Mouse (Mus musculus): Measurements from ENCODE around the gene Tomt.

Gene Tomt

DNA sequence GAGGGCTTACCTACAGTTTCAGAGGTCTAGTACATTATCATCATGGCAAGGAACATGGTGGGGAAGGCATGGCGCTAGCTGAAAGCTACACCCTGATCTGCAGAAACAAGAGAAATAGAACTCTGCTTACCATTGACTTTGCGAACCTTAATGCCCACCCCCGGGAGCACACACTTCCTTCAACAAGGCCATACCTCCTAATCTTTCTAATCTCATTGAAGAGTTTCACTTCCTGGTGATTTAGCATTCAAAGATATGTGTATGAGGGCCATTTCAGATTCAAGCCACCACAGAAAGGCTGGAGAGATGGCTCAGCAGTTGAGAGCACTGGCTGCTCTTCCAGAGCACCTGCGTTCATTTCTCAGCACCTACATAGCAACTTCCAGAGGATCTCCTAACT, 49.1 kb downstream of the Tomt start, which contains the start of gene Folr2:
Gene Folr2, minus strand, starts transcription at position 101 of the 400 bp plus-strand sequence.
- peak; percentile 42 for DNase-seq (ENCODE audit: low read depth, low spot score)

DNA sequence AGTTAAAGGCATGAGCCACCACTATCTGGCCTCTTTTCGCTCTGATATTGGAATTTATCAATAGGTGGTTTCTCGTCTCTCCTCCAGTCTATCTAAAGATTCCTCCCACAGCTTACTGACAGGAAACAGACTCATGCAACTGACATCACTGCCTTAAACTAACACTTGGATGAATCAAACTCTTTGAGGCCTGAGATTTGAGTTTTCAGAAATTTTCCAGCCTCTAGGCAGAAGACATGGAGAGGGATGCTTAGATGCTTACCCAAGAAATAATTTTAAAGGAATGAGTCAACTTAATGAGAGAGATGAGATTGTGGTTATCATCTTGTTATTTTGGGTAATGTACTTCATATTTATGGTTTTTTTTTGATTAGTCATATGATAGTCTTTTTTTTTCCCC, 52.3 kb downstream of the Tomt start:
- DNase-seq (ENCODE audit: low read depth, low spot score), result no peak

DNA sequence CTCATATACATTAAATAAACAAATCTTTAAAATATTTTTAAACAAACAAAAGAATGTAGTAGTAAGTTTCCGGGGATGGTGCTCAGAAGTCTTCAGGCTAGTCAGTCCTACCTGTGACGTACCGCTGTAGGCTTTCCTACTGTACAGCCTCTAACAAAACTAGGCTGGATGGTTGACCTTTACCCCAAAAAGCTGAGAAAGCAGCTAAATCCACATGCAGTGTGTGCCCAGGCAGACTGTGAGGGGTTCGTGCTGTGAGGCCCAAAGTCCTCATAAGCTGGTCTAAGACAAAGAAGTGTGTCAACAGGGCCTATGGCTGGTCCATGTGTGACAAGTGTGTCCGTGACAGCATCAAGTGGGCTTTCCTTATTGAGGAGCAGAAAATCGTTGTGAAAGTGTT, 53.3 kb downstream of the Tomt start:
- no peak for DNase-seq (ENCODE audit: low read depth, low spot score)

DNA sequence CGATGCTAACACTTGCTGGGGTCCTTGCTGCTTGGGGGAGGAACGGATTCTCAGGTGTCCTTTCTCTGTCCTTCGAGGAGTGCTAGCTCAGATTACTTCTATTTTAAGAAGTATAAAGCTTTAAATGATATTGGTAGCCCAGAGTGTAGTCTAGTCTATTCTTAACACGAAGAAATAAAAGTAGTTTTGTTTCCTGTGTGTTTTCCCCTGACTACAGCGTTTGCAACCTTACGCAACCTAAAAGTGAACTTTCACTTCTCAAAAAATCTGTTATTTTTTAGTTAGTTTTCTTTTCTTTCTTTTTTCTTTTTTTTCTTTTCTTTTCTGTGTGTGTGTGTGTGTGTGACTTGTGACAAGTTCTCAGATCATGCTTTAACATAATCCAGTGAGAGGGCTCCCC, 54.5 kb downstream of the Tomt start:
- DNase-seq (ENCODE audit: low read depth, low spot score), result peak; percentile 68

Measured in A20 (cell line).